Mouse (Mus musculus) limb, embryonic 14.5 days (tissue): ENCODE results near the gene Nepn. TPM values are rescaled to one million over a fixed set of nuclear protein-coding genes. Genes with fewer than 3 reads are reported as not detected.
A peak's percentile ranks its signal among the peaks of the same experiment; 100 is the strongest.

Experiments
- ATAC-seq: fragments of 200-750 bp; cut with Nextera tagmentation; 2 replicates; pipeline ENCODE4 v1.8.0; 2017; ENCODE audit warnings: low read depth, moderate number of reproducible peaks, moderate TSS enrichment; ENCODE audit not compliant: low FRiP score
- DNase-seq: peaks from one replicate; pipeline ENCODE4 v3.0.0-alpha.2; 2015; ENCODE audit warnings: low spot score
- H3K27ac ChIP-seq: fragments of 300-500 bp; sonication (generic); replicated peaks from 2 replicates; pipeline ENCODE4 v1.5.1; 2014; ENCODE audit warnings: low read depth, mild to moderate bottlenecking, low read length, moderate library complexity, mixed read lengths
- H3K27me3 ChIP-seq: fragments of 300-500 bp; sonication (generic); 2 replicates; pipeline ENCODE4 v1.6.1; 2014; ENCODE audit warnings: low read length, mixed read lengths; ENCODE audit not compliant: control insufficient read depth, insufficient read depth
- H3K36me3 ChIP-seq: fragments of 300-500 bp; sonication (generic); 2 replicates; pipeline ENCODE4 v1.6.1; 2014; ENCODE audit warnings: mild to moderate bottlenecking, low read length, moderate library complexity, mixed read lengths; ENCODE audit not compliant: control insufficient read depth, insufficient read depth
- H3K4me1 ChIP-seq: fragments of 300-500 bp; sonication (generic); 2 replicates; pipeline ENCODE4 v1.6.1; 2014; ENCODE audit warnings: antibody characterized with exemption, low read length, mixed read lengths; ENCODE audit not compliant: control insufficient read depth, insufficient read depth
- H3K4me2 ChIP-seq: fragments of 300-500 bp; sonication (generic); replicated peaks from 2 replicates; pipeline ENCODE4 v1.6.1; 2014; ENCODE audit warnings: low read depth, mild to moderate bottlenecking, low read length, moderate library complexity; ENCODE audit not compliant: severe bottlenecking
- H3K4me3 ChIP-seq: fragments of 300-500 bp; sonication (generic); replicated peaks from 2 replicates; pipeline ENCODE4 v1.5.1; 2014; ENCODE audit warnings: low read length
- H3K9ac ChIP-seq: fragments of 300-500 bp; sonication (generic); 2 replicates; pipeline ENCODE4 v1.6.1; 2014; ENCODE audit warnings: mild to moderate bottlenecking, low read depth, low read length, moderate library complexity; ENCODE audit not compliant: severe bottlenecking
- H3K9me3 ChIP-seq: fragments of 300-500 bp; sonication (generic); 2 replicates; pipeline ENCODE4 v1.6.1; 2016; ENCODE audit warnings: low read length; ENCODE audit not compliant: control insufficient read depth
- POLR2A ChIP-seq: fragments of 200-500 bp; IDR thresholded peaks from 2 replicates; pipeline ENCODE4 v1.8.0; 2012; ENCODE audit warnings: inconsistent platforms, mild to moderate bottlenecking, moderate library complexity, borderline replicate concordance; ENCODE audit not compliant: insufficient read depth, insufficient read length; ENCODE audit errors: extremely low read depth
- WGBS: fragments of 180-500 bp; shearing (Covaris S2); extraction: QIAGEN DNeasy Blood & Tissue Kit; methylation state at CpG from one replicate; pipeline ENCODE4 v1.1.7; 2014; 5-methylcytosine and 5-hydroxymethylcytosine counted together
- polyA plus RNA-seq, 2 experiments: library from polyadenylated mRNA; depleted of rRNA in 1 of 2; stranded (reverse) in 1 of 2; unstranded in 1 of 2; fragments of >200 nt; fragmentation: Nextera tagmentation in 1 of 2; extraction: Ambion mirVana in 1 of 2; gene quantifications; 2 replicates each; pipeline versions ENCODE4 v1.2.1 to v1.2.3; 2012 to 2014

Gene Nepn
- polyA plus RNA-seq, 2 experiments = 0.06 TPM; not detected in 1

- DNase-seq (no peak), ATAC-seq (no peak)
- H3K27me3 ChIP-seq = no peaks in the 10 kb centered on the region
- H3K27ac ChIP-seq = no peak overlapping the region
- no peaks in the 10 kb centered on the region for H3K9me3 ChIP-seq
- no peak for TF ChIP-seq POLR2A
- H3K4me1 ChIP-seq = no peaks in the 10 kb centered on the region
- 88% methylated on average over 13 of the region's 13 CpGs for WGBS
- H3K4me2 ChIP-seq = no peak overlapping the region
- no peaks in the 10 kb centered on the region for H3K36me3 ChIP-seq
- no peak overlapping the region for H3K4me3 ChIP-seq
- H3K9ac ChIP-seq = no peak overlapping the region
Observed at GRCm38 (mm10) chr10:52405160-52405559, 16.4 kb downstream of the Nepn start.

GRCm38 (mm10) chr10:52407526-52407925 lies 18.8 kb downstream of the Nepn start:
- no peak overlapping the region for H3K4me3 ChIP-seq
- no peak overlapping the region for H3K27ac ChIP-seq
- ATAC-seq (no peak), DNase-seq (no peak)
- no peaks in the 10 kb centered on the region for H3K36me3 ChIP-seq
- no peak overlapping the region for H3K4me2 ChIP-seq
- no peaks in the 10 kb centered on the region for H3K27me3 ChIP-seq
- no peak for TF ChIP-seq POLR2A
- H3K9me3 ChIP-seq = no peaks in the 10 kb centered on the region
- H3K4me1 ChIP-seq = no peaks in the 10 kb centered on the region
- WGBS = 68% methylated on average over 2 of the region's 2 CpGs
- no peak overlapping the region for H3K9ac ChIP-seq

DNA sequence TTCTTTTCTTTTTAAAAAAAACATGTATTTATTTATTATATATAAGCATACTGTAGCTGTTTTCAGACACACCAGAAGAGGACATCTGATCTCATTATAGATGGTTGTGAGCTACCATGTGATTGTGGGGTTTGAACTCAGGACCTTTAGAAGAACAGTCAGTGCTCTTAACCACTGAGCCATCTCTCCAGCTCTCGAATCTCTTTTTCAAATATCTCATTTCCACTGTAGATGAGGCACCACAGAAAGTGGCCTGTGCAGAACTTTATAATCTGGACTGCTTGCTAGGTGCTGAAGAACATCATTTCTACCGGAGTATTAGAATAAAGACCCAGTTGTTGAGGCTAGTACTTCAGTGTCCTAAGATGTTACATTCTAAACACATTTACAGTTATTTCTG lies 26.2 kb downstream of the Nepn start:
- H3K36me3 ChIP-seq = no peaks in the 10 kb centered on the region; the same call in 1 of the 2 replicates
- no peak overlapping the region for H3K9ac ChIP-seq
- ATAC-seq = no peak
- H3K4me1 ChIP-seq = peaks cover 16% of the 10 kb centered on the region
- no peak for DNase-seq
- H3K4me2 ChIP-seq = no peak overlapping the region
- H3K9me3 ChIP-seq = no peaks in the 10 kb centered on the region
- no peak for TF ChIP-seq POLR2A
- H3K4me3 ChIP-seq = no peak overlapping the region
- H3K27ac ChIP-seq = no peak overlapping the region
- no peaks in the 10 kb centered on the region for H3K27me3 ChIP-seq
- 81% methylated on average over 2 of the region's 2 CpGs for WGBS

- DNase-seq (no peak), ATAC-seq (no peak)
- Histone ChIP-seq H3K27ac (peak overlapping the region; percentile 28; the same call in 1 of the 2 replicates), H3K9ac (0 out of 2 replicates have a peak overlapping the region, but pooled peaks have one; percentile 54), H3K4me3 (peak overlapping the region; percentile 95; the same call in 1 of the 2 replicates), H3K4me2 (peak overlapping the region; percentile 58; the same call in 1 of the 2 replicates), H3K27me3 (no peaks in the 10 kb centered on the region), H3K4me1 (peaks cover 16% of the 10 kb centered on the region), H3K36me3 (peaks cover 4% of the 10 kb centered on the region; the same call in 1 of the 2 replicates), H3K9me3 (no peaks in the 10 kb centered on the region)
- 18% methylated on average over 2 of the region's 2 CpGs for WGBS
- TF ChIP-seq POLR2A = no peak
Observed at GRCm38 (mm10) chr10:52416458-52416857, 27.7 kb downstream of the Nepn start.

GRCm38 (mm10) chr10:52417299-52417997 lies 28.7 kb downstream of the Nepn start, which contains the start of gene Nus1:
Gene Nus1, plus strand, starts transcription at chr10:52417547.
- peak within 1 kb of the TSS; percentile 61 for H3K4me2 ChIP-seq
- no peaks in the 10 kb centered on the region for H3K9me3 ChIP-seq
- ATAC-seq (peak; percentile 98), DNase-seq (peak; percentile 98)
- peak within 1 kb of the TSS; percentile 91 for H3K9ac ChIP-seq
- peaks cover 16% of the 10 kb centered on the region for H3K4me1 ChIP-seq
- peaks cover 4% of the 10 kb centered on the region; the same call in 1 of the 2 replicates for H3K36me3 ChIP-seq
- TF ChIP-seq POLR2A = peak; percentile 77; the same call in 1 of the 2 replicates
- H3K27ac ChIP-seq = peak within 1 kb of the TSS; percentile 91
- peak within 1 kb of the TSS; percentile 95 for H3K4me3 ChIP-seq
- 1% methylated on average over 60 of the region's 79 CpGs for WGBS
- no peaks in the 10 kb centered on the region for H3K27me3 ChIP-seq
